Mouse (Mus musculus) adrenal gland, postnatal 25 days (tissue): Measurements from ENCODE around the gene Atg2a. TPM values are rescaled to one million over a fixed set of nuclear protein-coding genes. Genes with fewer than 3 reads are reported as not detected.
A peak's percentile ranks its signal among the peaks of the same experiment; 100 is the strongest.
"Not testable (repeated sequence)": the region's sequence is repeated elsewhere in the genome, so short reads cannot be mapped to it uniquely, and the experiment has no call there.

Experiments used
- DNase-seq: peaks from one replicate; pipeline ENCODE4 v3.0.0; 2021; ENCODE audit warnings: mixed read lengths
- microRNA-seq, 2 experiments: library from miRNA; unstranded; fragments of <30 nt; microRNA quantifications; one replicate each; pipeline ENCODE4 v1.2.0; 2021
- total RNA-seq: library from RNA; stranded (reverse); gene quantifications from 2 replicates; pipeline ENCODE4 v1.2.3, GENCODE M21; 2021

Gene Atg2a
- total RNA-seq, 1 experiment from 2014 or later, result 47.0 TPM

- DNase-seq, result no peak
These were observed 55.2 kb downstream of the Atg2a start for GRCm38 (mm10) chr19:6296551-6297210.

GRCm38 (mm10) chr19:6297641-6298040, 56.2 kb downstream of the Atg2a start:
- peak; percentile 71 for DNase-seq

- DNase-seq, result no peak
These were observed 57.5 kb downstream of the Atg2a start for GRCm38 (mm10) chr19:6299003-6299402.

- DNase-seq, result no peak
These were observed 58.2 kb downstream of the Atg2a start for GRCm38 (mm10) chr19:6299450-6300267.

- DNase-seq, result no peak
These were observed 59.0 kb downstream of the Atg2a start for GRCm38 (mm10) chr19:6300402-6300841.

- no peak for DNase-seq
These were observed 60.6 kb downstream of the Atg2a start for GRCm38 (mm10) chr19:6302114-6302513.

- no peak for DNase-seq
These were observed 61.1 kb downstream of the Atg2a start for GRCm38 (mm10) chr19:6302522-6302921.

- DNase-seq, result no peak
These were observed 62.4 kb downstream of the Atg2a start for GRCm38 (mm10) chr19:6303831-6304230.

GRCm38 (mm10) chr19:6304787-6305516, 63.5 kb downstream of the Atg2a start:
- peak; percentile 92 for DNase-seq

- DNase-seq, result no peak
These were observed 64.1 kb downstream of the Atg2a start for GRCm38 (mm10) chr19:6305517-6306115.

GRCm38 (mm10) chr19:6306137-6306551, 64.7 kb downstream of the Atg2a start, which contains the start of gene Cdc42bpg:
TSS of gene Cdc42bpg (plus strand) at chr19:6306456.
- DNase-seq, result peak; percentile 93

- DNase-seq, result peak; percentile 81
These were observed 65.1 kb downstream of the Atg2a start for GRCm38 (mm10) chr19:6306586-6306985.

- DNase-seq, result peak; percentile 61
These were observed 66.5 kb downstream of the Atg2a start for GRCm38 (mm10) chr19:6307733-6308531.

- DNase-seq, result no peak
These were observed 68.7 kb downstream of the Atg2a start for GRCm38 (mm10) chr19:6310181-6310580.

- not testable (repeated sequence) for DNase-seq
These were observed 70.3 kb downstream of the Atg2a start for GRCm38 (mm10) chr19:6311783-6312182.

Small RNA genes lying within 50 kb of the gene (microRNA-seq; reads per million reads assigned to microRNA genes)
- 48.0 to 919 reads per million in 2 experiments for gene Mir192
- gene Mir194-2, result 55.2 to 1,273 reads per million in 2 experiments

Other genes starting within 250 kb of the Atg2a start
- gene Capn1, start 225.8 kb upstream of the Atg2a start, total RNA-seq, result 28.0 and 40.2 TPM in 2 replicates
- 59.7 and 65.6 TPM in 2 replicates for gene Syvn1, start 195.1 kb upstream of the Atg2a start, total RNA-seq
- gene Mrpl49, start 183.9 kb upstream of the Atg2a start, total RNA-seq, result 65.2 and 65.7 TPM in 2 replicates
- 891 and 1,016 TPM in 2 replicates for gene Fau, start 183.8 kb upstream of the Atg2a start, total RNA-seq
- gene Znhit2, start 180.5 kb upstream of the Atg2a start, total RNA-seq, result 34.6 TPM in 2 replicates
- 59.9 and 66.0 TPM in 2 replicates for gene Tm7sf2, start 173.3 kb upstream of the Atg2a start, total RNA-seq
- 68.8 and 80.9 TPM in 2 replicates for gene Vps51, start 164.4 kb upstream of the Atg2a start, total RNA-seq
- gene Tmem262, start 161.6 kb upstream of the Atg2a start, total RNA-seq, result 0.85 TPM in 1 of 2 replicates, not detected in the other
- gene Gm28374, start 159.4 kb upstream of the Atg2a start, total RNA-seq, result not detected in 2 replicates
- gene Zfpl1, start 156.7 kb upstream of the Atg2a start, total RNA-seq, result 41.9 and 43.0 TPM in 2 replicates
- gene Cdca5, start 156.7 kb upstream of the Atg2a start, total RNA-seq, result 3.0 and 4.1 TPM in 2 replicates
- not detected in 2 replicates for gene AC131692.1, start 147.2 kb upstream of the Atg2a start, total RNA-seq
- 0.24 and 0.38 TPM in 2 replicates for gene Naaladl1, start 135.9 kb upstream of the Atg2a start, total RNA-seq
- gene Sac3d1, start 123.0 kb upstream of the Atg2a start, total RNA-seq, result 15.1 and 19.5 TPM in 2 replicates
- 23.5 and 26.9 TPM in 2 replicates for gene Snx15, start 113.4 kb upstream of the Atg2a start, total RNA-seq
- 1.00 and 2.1 TPM in 2 replicates for gene Batf2, start 100.7 kb upstream of the Atg2a start, total RNA-seq
- 74.5 and 74.7 TPM in 2 replicates for gene Arl2, start 100.1 kb upstream of the Atg2a start, total RNA-seq
- gene Majin, start 57.3 kb upstream of the Atg2a start, total RNA-seq, result 0.76 and 2.9 TPM in 2 replicates
- 20.1 and 25.8 TPM in 2 replicates for gene Gpha2, start 15.3 kb upstream of the Atg2a start, total RNA-seq
- 95.5 and 103 TPM in 2 replicates for gene Ppp2r5b, start 5.8 kb upstream of the Atg2a start, total RNA-seq
- gene Ehd1, start 35.1 kb downstream of the Atg2a start, total RNA-seq, result 101 and 126 TPM in 2 replicates
- 22.8 and 34.2 TPM in 2 replicates for gene Cdc42bpg, start 64.8 kb downstream of the Atg2a start, total RNA-seq
- gene Men1, start 93.3 kb downstream of the Atg2a start, total RNA-seq, result 60.1 and 69.7 TPM in 2 replicates
- 44.7 and 56.3 TPM in 2 replicates for gene Map4k2, start 99.5 kb downstream of the Atg2a start, total RNA-seq
- gene Sf1, start 122.0 kb downstream of the Atg2a start, total RNA-seq, result 211 and 245 TPM in 2 replicates
- gene Pygm, start 142.7 kb downstream of the Atg2a start, total RNA-seq, result 61.6 and 85.9 TPM in 2 replicates
- 37.6 and 39.5 TPM in 2 replicates for gene Rasgrp2, start 157.7 kb downstream of the Atg2a start, total RNA-seq
- 11.1 and 12.7 TPM in 2 replicates for gene Nrxn2, start 177.1 kb downstream of the Atg2a start, total RNA-seq